Mouse (Mus musculus): ENCODE data around the gene Ebf1.

GRCm38 (mm10) chr11:44854496-44854895 lies 237.4 kb downstream of the Ebf1 start:
- TF ChIP-seq TAL1 (IDR thresholded peaks at IDR 0.05; ENCODE audit: low read length) (no peak), GATA1 (IDR thresholded peaks at IDR 0.05; ENCODE audit: low read length) (no peak)

Measured in erythroblast, embryonic 14.5 days (primary cell).